Mouse (Mus musculus): ENCODE results near the gene Zfp655. TPM values are rescaled to one million over a fixed set of nuclear protein-coding genes. Genes with fewer than 3 reads are reported as not detected.
"Not testable (repeated sequence)": the region's sequence is repeated elsewhere in the genome, so short reads cannot be mapped to it uniquely, and the experiment has no call there.

Gene Zfp655
- polyA plus RNA-seq, 1 experiment from 2014 or later = 32.3 TPM

- H3K36me3 ChIP-seq = peaks cover 44% of the 10 kb centered on the region
- H3K27me3 ChIP-seq = no peaks in the 10 kb centered on the region
- no peak for ATAC-seq (ENCODE audit: insufficient number of reproducible peaks, low FRiP score, low TSS enrichment, low read depth)
- H3K4me3 ChIP-seq = no peak overlapping the region
- H3K4me1 ChIP-seq = peaks cover 13% of the 10 kb centered on the region
- H3K9me3 ChIP-seq = no peaks in the 10 kb centered on the region
- no peak overlapping the region for H3K9ac ChIP-seq
- no peak overlapping the region for H3K27ac ChIP-seq
- 97% methylated on average over 6 of the region's 6 CpGs for WGBS
- H3K4me2 ChIP-seq = no peak overlapping the region
Observed at GRCm38 (mm10) chr5:145207385-145207784, 24.1 kb upstream of the Zfp655 start.

DNA sequence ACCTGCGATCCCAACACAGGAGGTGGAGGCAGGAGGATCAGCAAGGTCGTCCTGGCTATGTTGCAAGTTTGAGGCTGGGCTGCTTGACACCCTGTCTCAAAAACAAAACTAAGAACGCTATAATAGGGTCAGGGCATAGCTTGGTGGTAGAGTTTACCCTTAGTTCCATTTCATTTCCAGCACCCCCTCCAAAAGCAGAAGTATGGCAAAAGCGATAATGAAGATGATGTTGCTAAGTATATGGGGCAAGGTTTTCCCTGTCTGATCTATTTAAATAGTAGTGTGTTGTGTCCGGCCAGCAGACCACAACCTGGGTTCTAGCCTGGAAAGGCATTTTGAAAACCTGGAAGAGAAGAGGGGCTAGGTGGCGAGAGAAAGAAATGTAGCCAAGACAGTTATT is 23.6 kb upstream of the Zfp655 start:
- WGBS = 86% methylated on average over 6 of the region's 6 CpGs

GRCm38 (mm10) chr5:145208391-145208790 is 23.1 kb upstream of the Zfp655 start:
- H3K9me3 ChIP-seq; H3K27ac ChIP-seq; H3K27me3 ChIP-seq; H3K4me3 ChIP-seq; H3K9ac ChIP-seq; ATAC-seq (ENCODE audit: insufficient number of reproducible peaks, low FRiP score, low TSS enrichment, low read depth); H3K4me2 ChIP-seq: not testable (repeated sequence)
- H3K4me1 ChIP-seq = peaks cover 13% of the 10 kb centered on the region
- peaks cover 54% of the 10 kb centered on the region for H3K36me3 ChIP-seq
- WGBS = 46% methylated on average over 11 of the region's 11 CpGs

More for the DNA sequence above, 23.6 kb upstream of the Zfp655 start:
- Histone ChIP-seq H3K4me2 (no peak overlapping the region), H3K9me3 (no peaks in the 10 kb centered on the region), H3K27me3 (no peaks in the 10 kb centered on the region), H3K4me1 (peaks cover 13% of the 10 kb centered on the region), H3K9ac (no peak overlapping the region), H3K36me3 (peaks cover 49% of the 10 kb centered on the region), H3K4me3 (no peak overlapping the region), H3K27ac (no peak overlapping the region)
- no peak for ATAC-seq (ENCODE audit: insufficient number of reproducible peaks, low FRiP score, low TSS enrichment, low read depth)

GRCm38 (mm10) chr5:145211340-145211739 is 20.2 kb upstream of the Zfp655 start:
- H3K4me2 ChIP-seq = no peak overlapping the region
- H3K4me1 ChIP-seq = no peaks in the 10 kb centered on the region
- H3K4me3 ChIP-seq = no peak overlapping the region
- WGBS = 95% methylated on average over 4 of the region's 4 CpGs
- H3K27ac ChIP-seq = no peak overlapping the region
- no peaks in the 10 kb centered on the region for H3K9me3 ChIP-seq
- peaks cover 74% of the 10 kb centered on the region for H3K36me3 ChIP-seq
- H3K9ac ChIP-seq = no peak overlapping the region
- no peaks in the 10 kb centered on the region for H3K27me3 ChIP-seq
- no peak for ATAC-seq (ENCODE audit: insufficient number of reproducible peaks, low FRiP score, low TSS enrichment, low read depth)

DNA sequence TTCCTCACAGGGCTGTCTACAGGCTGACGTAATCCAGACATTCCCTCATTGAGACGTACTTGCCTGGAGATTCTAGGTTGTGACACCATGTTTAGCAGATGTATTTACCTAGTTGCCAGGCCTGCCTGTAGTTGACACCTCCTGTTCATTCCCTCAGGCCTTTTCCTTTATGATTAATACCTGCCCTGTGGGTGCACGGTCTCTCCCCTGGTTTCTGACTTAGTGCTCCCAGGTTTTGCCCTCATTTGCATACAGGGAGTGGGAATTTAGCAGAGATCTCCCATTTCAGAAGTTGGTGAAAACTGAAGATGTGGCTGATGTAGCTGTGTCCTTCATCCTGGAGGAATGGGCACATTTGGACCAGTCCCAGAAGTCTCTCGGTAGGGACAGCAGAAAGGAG is 19.3 kb upstream of the Zfp655 start:
- Histone ChIP-seq H3K4me3 (no peak overlapping the region), H3K9ac (no peak overlapping the region), H3K4me1 (no peaks in the 10 kb centered on the region), H3K27me3 (no peaks in the 10 kb centered on the region), H3K4me2 (no peak overlapping the region), H3K27ac (no peak overlapping the region), H3K9me3 (no peaks in the 10 kb centered on the region), H3K36me3 (peaks cover 70% of the 10 kb centered on the region)
- 92% methylated on average over 4 of the region's 4 CpGs for whole genome bisulfite sequencing
- no peak for ATAC-seq (ENCODE audit: insufficient number of reproducible peaks, low FRiP score, low TSS enrichment, low read depth)

GRCm38 (mm10) chr5:145213505-145213904 is 18.0 kb upstream of the Zfp655 start:
- WGBS = 86% methylated on average over 3 of the region's 3 CpGs
- Histone ChIP-seq H3K27me3 (no peaks in the 10 kb centered on the region), H3K4me2 (no peak overlapping the region), H3K4me1 (no peaks in the 10 kb centered on the region), H3K4me3 (no peak overlapping the region), H3K9ac (no peak overlapping the region), H3K27ac (no peak overlapping the region), H3K9me3 (no peaks in the 10 kb centered on the region), H3K36me3 (peaks cover 70% of the 10 kb centered on the region)
- ATAC-seq (ENCODE audit: insufficient number of reproducible peaks, low FRiP score, low TSS enrichment, low read depth) = no peak

GRCm38 (mm10) chr5:145214679-145215078 is 16.8 kb upstream of the Zfp655 start:
- H3K4me2 ChIP-seq = no peak overlapping the region
- 70% methylated on average over 4 of the region's 4 CpGs for WGBS
- H3K9ac ChIP-seq = no peak overlapping the region
- no peak for ATAC-seq (ENCODE audit: insufficient number of reproducible peaks, low FRiP score, low TSS enrichment, low read depth)
- H3K36me3 ChIP-seq = peaks cover 74% of the 10 kb centered on the region
- H3K4me1 ChIP-seq = no peaks in the 10 kb centered on the region
- no peak overlapping the region for H3K27ac ChIP-seq
- H3K27me3 ChIP-seq = no peaks in the 10 kb centered on the region
- no peaks in the 10 kb centered on the region for H3K9me3 ChIP-seq
- no peak overlapping the region for H3K4me3 ChIP-seq

GRCm38 (mm10) chr5:145217746-145218145 is 13.8 kb upstream of the Zfp655 start:
- H3K36me3 ChIP-seq = peaks cover 74% of the 10 kb centered on the region
- no peak overlapping the region for H3K9ac ChIP-seq
- no peak for ATAC-seq (ENCODE audit: insufficient number of reproducible peaks, low FRiP score, low TSS enrichment, low read depth)
- H3K27ac ChIP-seq = no peak overlapping the region
- H3K27me3 ChIP-seq = no peaks in the 10 kb centered on the region
- WGBS = 86% methylated on average over 6 of the region's 6 CpGs
- no peaks in the 10 kb centered on the region for H3K9me3 ChIP-seq
- no peak overlapping the region for H3K4me3 ChIP-seq
- no peak overlapping the region for H3K4me2 ChIP-seq
- no peaks in the 10 kb centered on the region for H3K4me1 ChIP-seq

GRCm38 (mm10) chr5:145218206-145218605 is 13.3 kb upstream of the Zfp655 start:
- Histone ChIP-seq H3K9ac (no peak overlapping the region), H3K9me3 (no peaks in the 10 kb centered on the region), H3K27ac (no peak overlapping the region), H3K27me3 (no peaks in the 10 kb centered on the region), H3K36me3 (peaks cover 74% of the 10 kb centered on the region), H3K4me3 (no peak overlapping the region), H3K4me2 (no peak overlapping the region), H3K4me1 (no peaks in the 10 kb centered on the region)
- no peak for ATAC-seq (ENCODE audit: insufficient number of reproducible peaks, low FRiP score, low TSS enrichment, low read depth)
- WGBS = 91% methylated on average over 21 of the region's 21 CpGs

- Histone ChIP-seq H3K27me3 (no peaks in the 10 kb centered on the region), H3K4me3 (no peak overlapping the region), H3K4me1 (no peaks in the 10 kb centered on the region), H3K27ac (no peak overlapping the region), H3K9ac (no peak overlapping the region), H3K4me2 (no peak overlapping the region), H3K9me3 (no peaks in the 10 kb centered on the region), H3K36me3 (peaks cover 70% of the 10 kb centered on the region)
- no peak for ATAC-seq (ENCODE audit: insufficient number of reproducible peaks, low FRiP score, low TSS enrichment, low read depth)
- 94% methylated on average over 20 of the region's 20 CpGs for WGBS
Observed at GRCm38 (mm10) chr5:145218671-145219070, 12.8 kb upstream of the Zfp655 start.

DNA sequence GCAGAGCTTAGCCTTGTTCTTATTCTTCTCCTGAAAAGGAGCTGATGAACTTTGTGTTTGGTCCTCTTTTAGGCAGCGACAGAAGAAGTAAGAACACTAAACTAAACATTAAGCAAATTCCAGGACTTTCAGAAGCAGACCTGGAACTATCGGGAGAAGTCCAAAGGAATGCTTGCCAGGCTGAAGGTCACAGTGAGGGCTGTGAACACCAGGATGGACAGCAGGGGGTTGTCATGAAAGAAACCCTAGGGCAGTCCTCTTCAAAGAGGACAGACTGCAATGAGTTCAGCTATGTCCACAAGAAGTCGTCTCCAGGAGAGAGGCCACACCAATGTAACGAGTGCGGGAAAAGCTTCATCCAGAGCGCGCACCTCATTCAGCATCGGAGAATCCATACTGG is 11.5 kb upstream of the Zfp655 start:
- Histone ChIP-seq H3K9ac (no peak overlapping the region), H3K9me3 (no peaks in the 10 kb centered on the region), H3K4me3 (no peak overlapping the region), H3K27ac (no peak overlapping the region), H3K4me1 (no peaks in the 10 kb centered on the region), H3K27me3 (no peaks in the 10 kb centered on the region), H3K4me2 (no peak overlapping the region), H3K36me3 (peaks cover 60% of the 10 kb centered on the region)
- WGBS = 96% methylated on average over 8 of the region's 8 CpGs
- no peak for ATAC-seq (ENCODE audit: insufficient number of reproducible peaks, low FRiP score, low TSS enrichment, low read depth)

DNA sequence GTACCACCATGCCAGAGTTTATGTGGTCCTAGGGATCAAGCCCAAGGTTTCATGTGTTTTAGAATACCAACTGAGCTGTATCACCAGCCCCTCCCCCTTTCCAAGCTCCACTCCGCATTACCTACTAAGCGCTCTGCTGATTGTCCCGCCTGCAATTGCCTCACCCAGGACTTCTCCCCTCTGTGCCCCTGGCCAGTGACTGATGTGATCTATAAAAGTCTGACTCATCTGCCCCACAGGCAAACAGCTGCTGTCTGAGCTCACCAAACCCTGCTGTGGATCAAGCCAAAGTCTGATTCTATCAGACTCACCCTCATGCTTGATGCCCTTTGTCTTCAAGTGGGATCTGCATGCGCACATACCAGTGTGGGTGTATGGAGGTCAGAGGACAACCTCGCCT is 8.7 kb upstream of the Zfp655 start:
- peaks cover 52% of the 10 kb centered on the region for H3K36me3 ChIP-seq
- no peak overlapping the region for H3K9ac ChIP-seq
- 76% methylated on average over 5 of the region's 5 CpGs for WGBS
- no peaks in the 10 kb centered on the region for H3K27me3 ChIP-seq
- H3K4me1 ChIP-seq = no peaks in the 10 kb centered on the region
- no peak overlapping the region for H3K27ac ChIP-seq
- no peaks in the 10 kb centered on the region for H3K9me3 ChIP-seq
- no peak overlapping the region for H3K4me2 ChIP-seq
- ATAC-seq (ENCODE audit: insufficient number of reproducible peaks, low FRiP score, low TSS enrichment, low read depth) = peak; percentile 21; the same call in 1 of the 2 replicates
- no peak overlapping the region for H3K4me3 ChIP-seq

DNA sequence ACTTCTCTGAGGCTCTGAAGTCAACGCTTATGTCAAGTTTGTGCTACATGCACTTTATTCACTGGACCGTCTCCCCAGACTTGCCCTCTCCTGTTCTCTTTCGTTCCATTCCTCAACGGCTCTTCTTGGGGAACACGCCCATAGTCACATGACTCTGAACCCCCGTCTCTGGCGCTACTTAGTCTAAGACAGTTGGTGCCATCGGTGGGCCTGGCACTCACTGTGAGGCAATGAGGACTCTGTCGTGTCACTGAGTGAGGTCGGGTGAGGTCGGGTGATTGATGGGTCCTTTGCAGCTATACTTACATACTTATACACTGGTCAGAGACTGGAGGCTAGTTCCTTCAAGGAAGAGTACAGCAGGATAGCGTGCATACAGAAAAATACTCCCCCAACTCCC is 8.1 kb upstream of the Zfp655 start:
- Histone ChIP-seq H3K4me1 (no peaks in the 10 kb centered on the region), H3K27ac (no peak overlapping the region), H3K4me3 (no peak overlapping the region), H3K27me3 (no peaks in the 10 kb centered on the region), H3K9me3 (no peaks in the 10 kb centered on the region), H3K9ac (no peak overlapping the region), H3K36me3 (peaks cover 46% of the 10 kb centered on the region), H3K4me2 (no peak overlapping the region)
- ATAC-seq (ENCODE audit: insufficient number of reproducible peaks, low FRiP score, low TSS enrichment, low read depth) = no peak
- WGBS = 81% methylated on average over 12 of the region's 12 CpGs

All from limb, embryonic 15.5 days (tissue).